Mouse (Mus musculus): ENCODE data around the gene Gm21750.
"Not testable (repeated sequence)": the region's sequence is repeated elsewhere in the genome, so short reads cannot be mapped to it uniquely, and the experiment has no call there.

Gene Gm21750

GRCm38 (mm10) chr14:73660925-73661324 is at the start of gene Gm21750:
TSS of gene Gm21750 (plus strand) at chr14:73661225.
- not testable (repeated sequence) for TF ChIP-seq GATA4 (IDR thresholded peaks at IDR 0.05; ENCODE audit: insufficient replicate concordance, low read length)

- no peak for TF ChIP-seq GATA4 (IDR thresholded peaks at IDR 0.05; ENCODE audit: insufficient replicate concordance, low read length)
Observed at GRCm38 (mm10) chr14:73620880-73621279, 40.1 kb upstream of the Gm21750 start.

GRCm38 (mm10) chr14:73622988-73623387 is 38.0 kb upstream of the Gm21750 start:
- TF ChIP-seq GATA4 (IDR thresholded peaks at IDR 0.05; ENCODE audit: insufficient replicate concordance, low read length), result no peak

- TF ChIP-seq GATA4 (IDR thresholded peaks at IDR 0.05; ENCODE audit: insufficient replicate concordance, low read length), result no peak
Observed at GRCm38 (mm10) chr14:73625469-73625868, 35.6 kb upstream of the Gm21750 start.

- peak; percentile 69; the same call in 1 of the 2 replicates for TF ChIP-seq GATA4 (IDR thresholded peaks at IDR 0.05; ENCODE audit: insufficient replicate concordance, low read length)
Observed at GRCm38 (mm10) chr14:73631511-73631910, 29.5 kb upstream of the Gm21750 start.

- TF ChIP-seq GATA4 (IDR thresholded peaks at IDR 0.05; ENCODE audit: insufficient replicate concordance, low read length), result no peak
Observed at GRCm38 (mm10) chr14:73632648-73633263, 28.3 kb upstream of the Gm21750 start.

- no peak for TF ChIP-seq GATA4 (IDR thresholded peaks at IDR 0.05; ENCODE audit: insufficient replicate concordance, low read length)
Observed at GRCm38 (mm10) chr14:73634356-73634755, 26.7 kb upstream of the Gm21750 start.

GRCm38 (mm10) chr14:73637460-73637859 is 23.6 kb upstream of the Gm21750 start:
- no peak for TF ChIP-seq GATA4 (IDR thresholded peaks at IDR 0.05; ENCODE audit: insufficient replicate concordance, low read length)

- TF ChIP-seq GATA4 (IDR thresholded peaks at IDR 0.05; ENCODE audit: insufficient replicate concordance, low read length), result no peak
Observed at GRCm38 (mm10) chr14:73650179-73650578, 10.8 kb upstream of the Gm21750 start.

- no peak for TF ChIP-seq GATA4 (IDR thresholded peaks at IDR 0.05; ENCODE audit: insufficient replicate concordance, low read length)
Observed at GRCm38 (mm10) chr14:73670091-73670490, 9.1 kb downstream of the Gm21750 start.

GRCm38 (mm10) chr14:73687726-73688125 is 26.7 kb downstream of the Gm21750 start:
- no peak for TF ChIP-seq GATA4 (IDR thresholded peaks at IDR 0.05; ENCODE audit: insufficient replicate concordance, low read length)

GRCm38 (mm10) chr14:73688427-73688826 is 27.4 kb downstream of the Gm21750 start:
- no peak for TF ChIP-seq GATA4 (IDR thresholded peaks at IDR 0.05; ENCODE audit: insufficient replicate concordance, low read length)

GRCm38 (mm10) chr14:73700256-73700655 is 39.2 kb downstream of the Gm21750 start:
- no peak for TF ChIP-seq GATA4 (IDR thresholded peaks at IDR 0.05; ENCODE audit: insufficient replicate concordance, low read length)

- no peak for TF ChIP-seq GATA4 (IDR thresholded peaks at IDR 0.05; ENCODE audit: insufficient replicate concordance, low read length)
Observed at GRCm38 (mm10) chr14:73709412-73710110, 48.5 kb downstream of the Gm21750 start.
